Mouse (Mus musculus): ENCODE data around the gene Lyrm4. TPM values are rescaled to one million over a fixed set of nuclear protein-coding genes. Genes with fewer than 3 reads are reported as not detected.
A peak's percentile ranks its signal among the peaks of the same experiment; 100 is the strongest.

Lyrm4 gene
- polyA plus RNA-seq (2015; fragmentation: Nextera tagmentation; extraction: Ambion mirVana) = 24.5 and 25.2 TPM in 2 replicates

GRCm38 (mm10) chr13:36117143-36118014 is at the start of gene Lyrm4, which contains the start of gene Fars2:
Lyrm4 (minus strand) TSS chr13:36117526.
Fars2 (plus strand) TSS chr13:36117412.
- peak within 1 kb of the TSS; percentile 96 for H3K27ac ChIP-seq
- peak; percentile 99 for ATAC-seq (ENCODE audit: insufficient read depth, low FRiP score, low read depth)
- under 1% methylated on average over 66 of the region's 75 CpGs for WGBS

GRCm38 (mm10) chr13:36163898-36164297 is 46.6 kb upstream of the Lyrm4 start:
- H3K27me3 ChIP-seq (replicated peaks) = no peaks in the 10 kb centered on the region
- H3K36me3 ChIP-seq = no peaks in the 10 kb centered on the region
- H3K4me3 ChIP-seq (replicated peaks) = no peak overlapping the region
- no peak overlapping the region for H3K4me2 ChIP-seq
- H3K4me1 ChIP-seq = no peaks in the 10 kb centered on the region
- 76% methylated on average over 1 of the region's 1 CpGs for WGBS
- H3K9ac ChIP-seq = no peak overlapping the region
- ATAC-seq (ENCODE audit: insufficient read depth, low FRiP score, low read depth) = no peak
- H3K27ac ChIP-seq = no peak overlapping the region
- no peaks in the 10 kb centered on the region for H3K9me3 ChIP-seq

More at GRCm38 (mm10) chr13:36117143-36118014, at the start of gene Lyrm4, which contains the start of gene Fars2:
- Histone ChIP-seq H3K9ac (peak within 1 kb of the TSS; percentile 41), H3K27me3 (replicated peaks) (no peaks in the 10 kb centered on the region), H3K9me3 (no peaks in the 10 kb centered on the region), H3K4me2 (peak within 1 kb of the TSS; percentile 70), H3K36me3 (no peaks in the 10 kb centered on the region), H3K4me1 (0 out of 2 replicates have a peak, but pooled peaks cover 3% of the 10 kb centered on the region), H3K4me3 (replicated peaks) (peak within 1 kb of the TSS; percentile 86)

GRCm38 (mm10) chr13:36163411-36163810 is 46.1 kb upstream of the Lyrm4 start:
- H3K4me1 ChIP-seq = no peaks in the 10 kb centered on the region
- 85% methylated on average over 5 of the region's 5 CpGs for WGBS
- no peak overlapping the region for H3K9ac ChIP-seq
- H3K9me3 ChIP-seq = no peaks in the 10 kb centered on the region
- no peaks in the 10 kb centered on the region for H3K36me3 ChIP-seq
- H3K4me2 ChIP-seq = no peak overlapping the region
- no peak for ATAC-seq (ENCODE audit: insufficient read depth, low FRiP score, low read depth)
- H3K27me3 ChIP-seq (replicated peaks) = no peaks in the 10 kb centered on the region
- no peak overlapping the region for H3K27ac ChIP-seq
- H3K4me3 ChIP-seq (replicated peaks) = no peak overlapping the region

GRCm38 (mm10) chr13:36156340-36156931 is 39.1 kb upstream of the Lyrm4 start:
- Histone ChIP-seq H3K4me3 (replicated peaks) (no peak overlapping the region), H3K36me3 (no peaks in the 10 kb centered on the region), H3K9me3 (no peaks in the 10 kb centered on the region; the same call in 1 of the 2 replicates), H3K27me3 (replicated peaks) (no peaks in the 10 kb centered on the region), H3K27ac (no peak overlapping the region), H3K4me2 (no peak overlapping the region), H3K9ac (no peak overlapping the region), H3K4me1 (no peaks in the 10 kb centered on the region)
- no peak for ATAC-seq (ENCODE audit: insufficient read depth, low FRiP score, low read depth)
- WGBS = 83% methylated on average over 7 of the region's 7 CpGs

GRCm38 (mm10) chr13:36152728-36153498 is 35.6 kb upstream of the Lyrm4 start:
- H3K27me3 ChIP-seq (replicated peaks) = no peaks in the 10 kb centered on the region
- no peak overlapping the region for H3K27ac ChIP-seq
- H3K9ac ChIP-seq = no peak overlapping the region
- H3K9me3 ChIP-seq = no peaks in the 10 kb centered on the region; the same call in 1 of the 2 replicates
- no peaks in the 10 kb centered on the region for H3K36me3 ChIP-seq
- ATAC-seq (ENCODE audit: insufficient read depth, low FRiP score, low read depth) = no peak
- no peak overlapping the region for H3K4me2 ChIP-seq
- H3K4me1 ChIP-seq = peaks cover 5% of the 10 kb centered on the region; the same call in 1 of the 2 replicates
- no peak overlapping the region for H3K4me3 ChIP-seq (replicated peaks)
- WGBS = 72% methylated on average over 5 of the region's 5 CpGs

GRCm38 (mm10) chr13:36150272-36150671 is 32.9 kb upstream of the Lyrm4 start:
- Histone ChIP-seq H3K36me3 (no peaks in the 10 kb centered on the region), H3K9ac (no peak overlapping the region), H3K27me3 (replicated peaks) (no peaks in the 10 kb centered on the region), H3K4me1 (peaks cover 5% of the 10 kb centered on the region; the same call in 1 of the 2 replicates), H3K27ac (no peak overlapping the region), H3K9me3 (no peaks in the 10 kb centered on the region), H3K4me3 (replicated peaks) (no peak overlapping the region), H3K4me2 (no peak overlapping the region)
- ATAC-seq (ENCODE audit: insufficient read depth, low FRiP score, low read depth) = no peak
- 39% methylated on average over 5 of the region's 5 CpGs for WGBS

- no peak for ATAC-seq (ENCODE audit: insufficient read depth, low FRiP score, low read depth)
- peak overlapping the region; percentile 6; the same call in 1 of the 2 replicates for H3K27ac ChIP-seq
- WGBS = 49% methylated on average over 6 of the region's 6 CpGs
These were observed 32.0 kb upstream of the Lyrm4 start for GRCm38 (mm10) chr13:36149175-36149939.

GRCm38 (mm10) chr13:36145601-36146000 is 28.3 kb upstream of the Lyrm4 start:
- H3K9me3 ChIP-seq = no peaks in the 10 kb centered on the region
- ATAC-seq (ENCODE audit: insufficient read depth, low FRiP score, low read depth) = no peak
- WGBS = 62% methylated on average over 1 of the region's 1 CpGs

More at GRCm38 (mm10) chr13:36149175-36149939, 32.0 kb upstream of the Lyrm4 start:
- Histone ChIP-seq H3K27me3 (replicated peaks) (no peaks in the 10 kb centered on the region), H3K4me2 (no peak overlapping the region), H3K36me3 (no peaks in the 10 kb centered on the region), H3K9me3 (no peaks in the 10 kb centered on the region), H3K9ac (no peak overlapping the region), H3K4me1 (peaks cover 5% of the 10 kb centered on the region; the same call in 1 of the 2 replicates), H3K4me3 (replicated peaks) (no peak overlapping the region)

GRCm38 (mm10) chr13:36140247-36141016 is 23.1 kb upstream of the Lyrm4 start:
- H3K9ac ChIP-seq = no peak overlapping the region
- H3K9me3 ChIP-seq = no peaks in the 10 kb centered on the region
- H3K36me3 ChIP-seq = no peaks in the 10 kb centered on the region
- H3K27ac ChIP-seq = no peak overlapping the region
- H3K4me1 ChIP-seq = peaks cover 3% of the 10 kb centered on the region; the same call in 1 of the 2 replicates
- no peak overlapping the region for H3K4me3 ChIP-seq (replicated peaks)
- ATAC-seq (ENCODE audit: insufficient read depth, low FRiP score, low read depth) = no peak
- 60% methylated on average over 5 of the region's 5 CpGs for WGBS
- no peaks in the 10 kb centered on the region for H3K27me3 ChIP-seq (replicated peaks)
- no peak overlapping the region for H3K4me2 ChIP-seq

More at GRCm38 (mm10) chr13:36145601-36146000, 28.3 kb upstream of the Lyrm4 start:
- H3K36me3 ChIP-seq = no peaks in the 10 kb centered on the region
- H3K4me3 ChIP-seq (replicated peaks) = no peak overlapping the region
- no peak overlapping the region for H3K9ac ChIP-seq
- H3K4me2 ChIP-seq = no peak overlapping the region
- no peaks in the 10 kb centered on the region for H3K27me3 ChIP-seq (replicated peaks)
- no peak overlapping the region for H3K27ac ChIP-seq
- H3K4me1 ChIP-seq = peaks cover 5% of the 10 kb centered on the region; the same call in 1 of the 2 replicates

- no peak overlapping the region for H3K4me3 ChIP-seq (replicated peaks)
- H3K27ac ChIP-seq = peak overlapping the region; percentile 31; the same call in 1 of the 2 replicates
- H3K27me3 ChIP-seq (replicated peaks) = no peaks in the 10 kb centered on the region
- H3K4me1 ChIP-seq = peaks cover 3% of the 10 kb centered on the region; the same call in 1 of the 2 replicates
- no peak overlapping the region for H3K4me2 ChIP-seq
- no peak overlapping the region for H3K9ac ChIP-seq
- WGBS = 75% methylated on average over 5 of the region's 5 CpGs
- no peaks in the 10 kb centered on the region for H3K9me3 ChIP-seq
- no peaks in the 10 kb centered on the region for H3K36me3 ChIP-seq
- ATAC-seq (ENCODE audit: insufficient read depth, low FRiP score, low read depth) = no peak
These were observed 22.4 kb upstream of the Lyrm4 start for GRCm38 (mm10) chr13:36139703-36140102.
